Mouse (Mus musculus) liver, embryonic 14.5 days (tissue): ENCODE data around the gene Slc13a4. TPM values are rescaled to one million over a fixed set of nuclear protein-coding genes. Genes with fewer than 3 reads are reported as not detected.

Experiments
- ATAC-seq: fragments of 200-750 bp; cut with Nextera tagmentation; 2 replicates; pipeline ENCODE4 v1.8.0; 2017; ENCODE audit warnings: moderate number of reproducible peaks, mild to moderate bottlenecking, moderate library complexity; ENCODE audit not compliant: insufficient read depth
- DNase-seq, 3 experiments: peaks; one replicate each; pipeline ENCODE4 v3.0.0-alpha.2; 2012 to 2013; ENCODE audit warnings: low read depth in 3 of 3, low spot score in 3 of 3
- H3K27ac ChIP-seq: fragments of 300-500 bp; sonication (generic); 2 replicates; pipeline ENCODE4 v1.5.1; 2014; ENCODE audit warnings: moderate library complexity, mild to moderate bottlenecking, control low read depth, inconsistent platforms
- H3K27me3 ChIP-seq: fragments of 300-500 bp; sonication (generic); 2 replicates; pipeline ENCODE4 v1.6.1; 2014; ENCODE audit warnings: mild to moderate bottlenecking, low read length, moderate library complexity; ENCODE audit not compliant: control insufficient read depth, insufficient read depth
- H3K36me3 ChIP-seq: fragments of 300-500 bp; sonication (generic); replicated peaks from 2 replicates; pipeline ENCODE4 v1.6.1; 2014; ENCODE audit warnings: low read depth; ENCODE audit not compliant: control insufficient read depth, insufficient read depth
- H3K4me1 ChIP-seq, 2 experiments: fragments of 200-500 bp in 1 of 2; fragments of 300-500 bp in 1 of 2; sonication (generic) in 1 of 2; replicated peaks; 2 replicates each; pipeline ENCODE4 v1.6.1; 2012 to 2014; ENCODE audit warnings: antibody characterized with exemption in 1 of 2, inconsistent platforms in 1 of 2, low read length in 1 of 2; ENCODE audit not compliant: control insufficient read depth in 2 of 2, insufficient read depth in 2 of 2
- H3K4me2 ChIP-seq: fragments of 300-500 bp; sonication (generic); 2 replicates; pipeline ENCODE4 v1.6.1; 2014; ENCODE audit warnings: low read depth, mild to moderate bottlenecking, control low read depth, moderate library complexity
- H3K4me3 ChIP-seq, 2 experiments: fragments of 200-500 bp in 1 of 2; fragments of 300-500 bp in 1 of 2; sonication (generic) in 1 of 2; 2 replicates each; pipeline ENCODE4 v1.5.1; 2012 to 2014; ENCODE audit warnings: low read depth in 2 of 2, low read length in 2 of 2, mild to moderate bottlenecking in 2 of 2, control low read depth in 1 of 2, inconsistent platforms in 1 of 2, moderate library complexity in 1 of 2; ENCODE audit not compliant: insufficient read depth in 1 of 2
- H3K9ac ChIP-seq: fragments of 300-500 bp; sonication (generic); replicated peaks from 2 replicates; pipeline ENCODE4 v1.6.1; 2014; ENCODE audit warnings: mild to moderate bottlenecking, control low read depth, moderate library complexity
- H3K9me3 ChIP-seq: fragments of 300-500 bp; sonication (generic); 2 replicates; pipeline ENCODE4 v1.6.1; 2016; ENCODE audit warnings: low read length, mixed read lengths; ENCODE audit not compliant: control insufficient read depth
- CTCF ChIP-seq: IDR thresholded peaks from 2 replicates; pipeline ENCODE4 v1.5.1; 2016; ENCODE audit warnings: antibody characterized with exemption, low read depth, control low read depth
- EP300 ChIP-seq: IDR thresholded peaks from 2 replicates; pipeline ENCODE4 v1.6.1; 2016; ENCODE audit warnings: antibody characterized with exemption, low read depth
- WGBS: fragments of 180-500 bp; shearing (Covaris S2); extraction: QIAGEN DNeasy Blood & Tissue Kit; methylation state at CpG from one replicate; pipeline ENCODE4 v1.1.7; 2014; ENCODE audit not compliant: insufficient replicate concordance; 5-methylcytosine and 5-hydroxymethylcytosine counted together
- polyA plus RNA-seq, 2 experiments: library from polyadenylated mRNA; depleted of rRNA in 1 of 2; stranded (reverse) in 1 of 2; unstranded in 1 of 2; fragments of >200 nt; fragmentation: Nextera tagmentation in 1 of 2; extraction: Ambion mirVana in 1 of 2; gene quantifications; 2 replicates each; pipeline versions ENCODE4 v1.2.1 to v1.2.3; 2012 to 2014

Slc13a4 gene
- polyA plus RNA-seq, 2 experiments, result 0.04 to 0.22 TPM

GRCm38 (mm10) chr6:35271868-35272765 is 35.8 kb downstream of the Slc13a4 start:
- 75% methylated on average over 20 of the region's 20 CpGs for WGBS
- DNase-seq, result no peak
- Histone ChIP-seq H3K4me3 (no peak overlapping the region), H3K9me3 (no peaks in the 10 kb centered on the region), H3K4me1 (peaks cover 5% of the 10 kb centered on the region in 2 experiments; a peak in 3 of 4 replicates), H3K27me3 (no peaks in the 10 kb centered on the region; the same call in 1 of the 2 replicates), H3K4me2 (no peak overlapping the region), H3K9ac (no peak overlapping the region), H3K27ac (no peak overlapping the region), H3K36me3 (no peaks in the 10 kb centered on the region)
- ATAC-seq, result no peak
- no peak for TF ChIP-seq EP300
- no peak for TF ChIP-seq CTCF

- ATAC-seq, result no peak
- H3K27me3 ChIP-seq, result no peaks in the 10 kb centered on the region; the same call in 1 of the 2 replicates
- WGBS, result 76% methylated on average over 12 of the region's 12 CpGs
- no peak for DNase-seq
- H3K9ac ChIP-seq, result no peak overlapping the region
- H3K4me1 ChIP-seq, result peaks cover 5% of the 10 kb centered on the region in 2 experiments; a peak in 3 of 4 replicates
- no peak overlapping the region for H3K27ac ChIP-seq
- no peaks in the 10 kb centered on the region for H3K9me3 ChIP-seq
- H3K4me2 ChIP-seq, result no peak overlapping the region
- no peak for TF ChIP-seq CTCF
- no peak for TF ChIP-seq EP300
- no peaks in the 10 kb centered on the region for H3K36me3 ChIP-seq
- no peak overlapping the region for H3K4me3 ChIP-seq
Observed at GRCm38 (mm10) chr6:35271094-35271855, 36.7 kb downstream of the Slc13a4 start.

GRCm38 (mm10) chr6:35269643-35270042 is 38.3 kb downstream of the Slc13a4 start:
- Histone ChIP-seq H3K27ac (no peak overlapping the region), H3K4me3 (no peak overlapping the region), H3K36me3 (no peaks in the 10 kb centered on the region), H3K9me3 (no peaks in the 10 kb centered on the region), H3K27me3 (no peaks in the 10 kb centered on the region), H3K9ac (no peak overlapping the region), H3K4me1 (peaks cover 5% of the 10 kb centered on the region in 2 experiments; a peak in 3 of 4 replicates), H3K4me2 (no peak overlapping the region)
- WGBS, result 60% methylated on average over 13 of the region's 13 CpGs
- no peak for DNase-seq
- TF ChIP-seq CTCF, result no peak
- no peak for TF ChIP-seq EP300
- ATAC-seq, result no peak

- no peak for ATAC-seq
- Histone ChIP-seq H3K4me3 (no peak overlapping the region), H3K4me1 (peaks cover 5% of the 10 kb centered on the region in 2 experiments; a peak in 3 of 4 replicates), H3K27ac (no peak overlapping the region), H3K9ac (no peak overlapping the region), H3K9me3 (no peaks in the 10 kb centered on the region), H3K36me3 (no peaks in the 10 kb centered on the region; the same call in 1 of the 2 replicates), H3K4me2 (no peak overlapping the region), H3K27me3 (no peaks in the 10 kb centered on the region)
- no peak for TF ChIP-seq CTCF
- 85% methylated on average over 13 of the region's 13 CpGs for WGBS
- DNase-seq, result no peak
Observed at GRCm38 (mm10) chr6:35268711-35269110, 39.2 kb downstream of the Slc13a4 start.
